Mouse (Mus musculus) T-helper 17 cell (primary cell): ENCODE results near the gene Acbd3.

ENCODE experiments used
- in situ Hi-C, 2 experiments: fragments of 300-600 bp; cut with MboI, MseI; formaldehyde crosslinking; loops; 1 replicate in 1 of 2; 2 replicates in 1 of 2; pipeline ENCODE4 v1.15.1; 2025; ENCODE audit warnings: high pct_unique_total_duplicates in 2 of 2

The Acbd3 gene

GRCm38 (mm10) chr1:180725704-180726179, at the start of gene Acbd3:
Gene Acbd3 (plus strand): TSS chr1:180726043.
- in situ Hi-C loops = loop anchor here in 1 of 2 experiments (25.0 kb wide), 1 partner anchor 1787 kb away; the partner anchor contains the start of gene Capn2

- in situ Hi-C loops = no loop called here
Observed at GRCm38 (mm10) chr1:180691284-180691683, 34.6 kb upstream of the Acbd3 start.

GRCm38 (mm10) chr1:180696626-180697352, 29.1 kb upstream of the Acbd3 start, which contains the start of gene Mixl1:
Gene Mixl1 (minus strand): TSS chr1:180697034.
- in situ Hi-C loops = no loop called here

- in situ Hi-C loops = no loop called here
Observed at GRCm38 (mm10) chr1:180698063-180698462, 27.8 kb upstream of the Acbd3 start.

GRCm38 (mm10) chr1:180703400-180703799, 22.4 kb upstream of the Acbd3 start:
- in situ Hi-C loops = no loop called here

- in situ Hi-C loops = no loop called here
Observed at GRCm38 (mm10) chr1:180707368-180707767, 18.5 kb upstream of the Acbd3 start.

- in situ Hi-C loops = no loop called here
Observed at GRCm38 (mm10) chr1:180707813-180708212, 18.0 kb upstream of the Acbd3 start.

- in situ Hi-C loops = no loop called here
Observed at GRCm38 (mm10) chr1:180708935-180709776, 16.7 kb upstream of the Acbd3 start.

GRCm38 (mm10) chr1:180718756-180719155, 7.1 kb upstream of the Acbd3 start:
- in situ Hi-C loops = loop anchor here (5.0 kb wide), 1 partner anchor 49 kb away; no protein-coding TSS in a partner anchor

- in situ Hi-C loops = loop anchor here (5.0 kb wide), 1 partner anchor 48 kb away; no protein-coding TSS in a partner anchor
Observed at GRCm38 (mm10) chr1:180719483-180719882, 6.4 kb upstream of the Acbd3 start.

GRCm38 (mm10) chr1:180719951-180720689, 5.7 kb upstream of the Acbd3 start:
- in situ Hi-C loops = loop anchor here (5.0 kb wide), 1 partner anchor 47 kb away; no protein-coding TSS in a partner anchor

- in situ Hi-C loops = no loop called here
Observed at GRCm38 (mm10) chr1:180722608-180723007, 3.2 kb upstream of the Acbd3 start.

GRCm38 (mm10) chr1:180723701-180724238, 2.1 kb upstream of the Acbd3 start:
- in situ Hi-C loops = no loop called here

- in situ Hi-C loops = loop anchor here in 1 of 2 experiments (25.0 kb wide), 1 partner anchor 1786 kb away; the partner anchor contains the start of gene Capn2
Observed at GRCm38 (mm10) chr1:180726183-180726582, 340 bp downstream of the Acbd3 start.

GRCm38 (mm10) chr1:180729231-180729630, 3.4 kb downstream of the Acbd3 start:
- in situ Hi-C loops = loop anchor here in 1 of 2 experiments (25.0 kb wide), 1 partner anchor 1783 kb away; the partner anchor contains the start of gene Capn2

- in situ Hi-C loops = loop anchor here in 1 of 2 experiments (25.0 kb wide), 1 partner anchor 1764 kb away; the partner anchor contains the start of gene Capn2
Observed at GRCm38 (mm10) chr1:180747827-180748226, 22.0 kb downstream of the Acbd3 start.

GRCm38 (mm10) chr1:180752115-180752514, 26.3 kb downstream of the Acbd3 start:
- in situ Hi-C loops = no loop called here

- in situ Hi-C loops = no loop called here
Observed at GRCm38 (mm10) chr1:180754376-180754775, 28.5 kb downstream of the Acbd3 start.

GRCm38 (mm10) chr1:180756711-180757110, 30.9 kb downstream of the Acbd3 start:
- in situ Hi-C loops = no loop called here

GRCm38 (mm10) chr1:180757252-180757955, 31.6 kb downstream of the Acbd3 start:
- in situ Hi-C loops = no loop called here
